Mouse (Mus musculus): ENCODE measurements around the gene Cntd1. TPM values are rescaled to one million over a fixed set of nuclear protein-coding genes. Genes with fewer than 3 reads are reported as not detected.

Gene Cntd1
- 0.05 TPM for polyA plus RNA-seq (2012; fragmentation: generic; extraction: Trizol)
- long read RNA-seq, experiment 1: 0 reads
- long read RNA-seq, experiment 2, partial matches to known transcripts: 0 of 2 reads
- long read RNA-seq, experiment 2, other reads (novel, unspliced or antisense): 0 of 2 reads

DNA sequence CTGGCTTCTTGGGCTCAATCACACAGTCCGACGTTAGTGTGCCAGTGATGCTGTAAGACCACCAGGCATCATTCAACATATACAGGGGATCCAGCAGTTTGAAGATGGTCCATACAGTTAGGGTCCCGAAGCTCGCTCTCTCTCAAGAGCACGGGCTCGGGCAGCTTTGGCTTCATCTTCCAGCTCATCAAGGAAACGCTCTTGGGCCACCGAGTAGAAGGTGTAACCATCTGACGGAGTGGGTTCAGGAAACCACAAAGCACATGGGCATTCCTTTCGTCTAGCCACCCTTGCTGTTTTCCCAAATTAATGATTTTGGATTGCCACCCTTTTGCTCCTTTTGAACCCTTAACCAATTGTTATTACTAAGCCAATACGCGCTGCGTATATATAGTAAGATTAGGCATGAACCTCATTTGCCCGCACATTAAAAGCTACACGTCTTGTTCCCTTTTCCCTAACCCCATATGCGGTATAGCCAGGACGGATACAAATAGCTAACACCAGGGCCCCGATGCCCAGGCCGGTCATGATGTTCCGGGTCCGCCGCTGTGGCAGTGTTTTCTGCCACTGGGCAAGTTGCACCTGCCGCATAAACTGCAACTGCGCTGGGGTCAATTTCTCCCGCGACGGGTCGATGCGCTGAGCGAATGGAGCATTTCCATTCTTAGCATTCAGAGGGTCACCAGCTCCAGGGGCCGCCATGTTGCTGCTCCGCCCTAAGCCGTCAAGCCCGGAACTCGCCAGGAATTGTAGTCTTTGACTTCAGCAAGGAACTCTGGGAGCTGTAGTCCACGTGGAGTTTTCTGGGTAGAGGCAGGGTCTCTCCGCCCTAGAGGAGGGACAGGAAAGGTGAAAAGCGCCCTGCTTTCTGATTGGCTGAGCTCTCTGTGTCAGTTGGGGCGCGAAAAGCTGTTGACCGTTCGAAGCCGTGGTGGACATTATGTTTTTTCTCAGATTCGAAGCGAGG is at the start of gene Cntd1, which contains the start of gene Coa3:
Gene Cntd1 (plus strand): TSS at position 790 of the 970 bp plus-strand sequence.
Gene Coa3 (minus strand): TSS at position 892 of the 970 bp plus-strand sequence.
- TF ChIP-seq CTCF (IDR thresholded peaks at IDR 0.05; ENCODE audit: control insufficient read depth, insufficient read depth, insufficient read length) (no peak), MYOD1 (IDR thresholded peaks at IDR 0.05; ENCODE audit: control insufficient read depth, insufficient read length, low read depth) (no peak), MYOG (IDR thresholded peaks at IDR 0.05; ENCODE audit: control insufficient read depth, extremely low read depth, insufficient read length) (no peak), CEBPB (IDR thresholded peaks at IDR 0.05; ENCODE audit: low read depth) (no peak), FOSL1 (IDR thresholded peaks at IDR 0.05; ENCODE audit: insufficient read depth, low read length, poor library complexity, severe bottlenecking) (no peak), USF1 (IDR thresholded peaks at IDR 0.05; ENCODE audit: low read depth) (peak; percentile 25), MAX (IDR thresholded peaks at IDR 0.05) (peak; percentile 63)
- Histone ChIP-seq H3K4me3 (ENCODE audit: insufficient read depth, poor library complexity, severe bottlenecking) (peak within 1 kb of the TSS; percentile 56), H3ac (ENCODE audit: control insufficient read depth, insufficient read length, low read depth) (peak within 1 kb of the TSS; percentile 96), H3K79me2 (ENCODE audit: control insufficient read depth, insufficient read depth) (peaks cover 10% of the 10 kb centered on the region), H3K36me3 (ENCODE audit: control insufficient read depth, insufficient read depth) (no peaks in the 10 kb centered on the region), H3K27me3 (ENCODE audit: control insufficient read depth, insufficient read depth, insufficient read length) (peaks cover 3% of the 10 kb centered on the region), H3K79me3 (ENCODE audit: low read depth) (no peaks in the 10 kb centered on the region)

DNA sequence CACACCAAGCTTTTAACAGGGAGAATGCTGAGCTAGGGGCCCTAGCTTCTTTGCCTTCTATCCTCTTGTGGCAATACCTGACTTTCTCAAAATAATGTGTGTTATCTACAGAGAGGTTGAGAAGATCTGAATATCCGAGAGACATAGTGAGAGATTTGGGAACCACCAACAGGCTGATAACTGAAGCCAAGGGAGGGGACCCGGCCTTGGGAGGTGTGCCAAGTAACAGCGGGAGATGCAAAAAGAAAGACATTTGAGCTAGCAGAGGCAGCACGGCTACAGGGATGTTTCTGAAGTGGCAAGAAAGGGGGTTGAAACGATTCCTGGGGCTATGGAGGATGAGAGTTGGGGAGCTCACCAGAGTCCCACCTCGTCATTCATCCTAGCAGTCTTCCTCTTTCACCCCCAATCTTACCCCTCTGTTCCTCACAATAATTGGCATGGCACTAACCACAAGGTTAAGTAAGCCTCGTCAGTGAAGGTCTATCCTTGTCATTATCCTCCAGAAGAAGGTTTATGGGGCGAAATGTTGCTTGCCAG is 49.4 kb upstream of the Cntd1 start:
- no peak for TF ChIP-seq CEBPB (IDR thresholded peaks at IDR 0.05; ENCODE audit: low read depth)
- TF ChIP-seq MAX (IDR thresholded peaks at IDR 0.05): no peak
- TF ChIP-seq MYOD1 (IDR thresholded peaks at IDR 0.05; ENCODE audit: control insufficient read depth, insufficient read length, low read depth): no peak
- no peak for TF ChIP-seq CTCF (IDR thresholded peaks at IDR 0.05; ENCODE audit: control insufficient read depth, insufficient read depth, insufficient read length)
- TF ChIP-seq MYOG (IDR thresholded peaks at IDR 0.05; ENCODE audit: control insufficient read depth, extremely low read depth, insufficient read length): no peak
- TF ChIP-seq USF1 (IDR thresholded peaks at IDR 0.05; ENCODE audit: low read depth): no peak
- no peak for TF ChIP-seq FOSL1 (IDR thresholded peaks at IDR 0.05; ENCODE audit: insufficient read depth, low read length, poor library complexity, severe bottlenecking)
- Histone ChIP-seq H3K36me3 (ENCODE audit: control insufficient read depth, insufficient read depth) (no peaks in the 10 kb centered on the region), H3K79me3 (ENCODE audit: low read depth) (no peaks in the 10 kb centered on the region), H3K27me3 (ENCODE audit: control insufficient read depth, insufficient read depth, insufficient read length) (no peaks in the 10 kb centered on the region), H3ac (ENCODE audit: control insufficient read depth, insufficient read length, low read depth) (no peak overlapping the region), H3K4me3 (ENCODE audit: insufficient read depth, poor library complexity, severe bottlenecking) (no peak overlapping the region), H3K79me2 (ENCODE audit: control insufficient read depth, insufficient read depth) (peaks cover 12% of the 10 kb centered on the region)

- Histone ChIP-seq H3K4me3 (ENCODE audit: insufficient read depth, poor library complexity, severe bottlenecking) (no peak overlapping the region), H3K36me3 (ENCODE audit: control insufficient read depth, insufficient read depth) (no peaks in the 10 kb centered on the region), H3K27me3 (ENCODE audit: control insufficient read depth, insufficient read depth, insufficient read length) (no peaks in the 10 kb centered on the region), H3K79me3 (ENCODE audit: low read depth) (no peaks in the 10 kb centered on the region), H3ac (ENCODE audit: control insufficient read depth, insufficient read length, low read depth) (no peak overlapping the region), H3K79me2 (ENCODE audit: control insufficient read depth, insufficient read depth) (peaks cover 9% of the 10 kb centered on the region)
- TF ChIP-seq CTCF (IDR thresholded peaks at IDR 0.05; ENCODE audit: control insufficient read depth, insufficient read depth, insufficient read length) (no peak), MYOG (IDR thresholded peaks at IDR 0.05; ENCODE audit: control insufficient read depth, extremely low read depth, insufficient read length) (no peak), CEBPB (IDR thresholded peaks at IDR 0.05; ENCODE audit: low read depth) (no peak), MYOD1 (IDR thresholded peaks at IDR 0.05; ENCODE audit: control insufficient read depth, insufficient read length, low read depth) (no peak), MAX (IDR thresholded peaks at IDR 0.05) (no peak), FOSL1 (IDR thresholded peaks at IDR 0.05; ENCODE audit: insufficient read depth, low read length, poor library complexity, severe bottlenecking) (no peak), USF1 (IDR thresholded peaks at IDR 0.05; ENCODE audit: low read depth) (no peak)
Measured at GRCm38 (mm10) chr11:101230061-101230511, 48.7 kb upstream of the Cntd1 start.

GRCm38 (mm10) chr11:101230526-101230925 is 48.3 kb upstream of the Cntd1 start:
- Histone ChIP-seq H3K79me2 (ENCODE audit: control insufficient read depth, insufficient read depth) (peaks cover 4% of the 10 kb centered on the region), H3K4me3 (ENCODE audit: insufficient read depth, poor library complexity, severe bottlenecking) (no peak overlapping the region), H3K36me3 (ENCODE audit: control insufficient read depth, insufficient read depth) (no peaks in the 10 kb centered on the region), H3ac (ENCODE audit: control insufficient read depth, insufficient read length, low read depth) (no peak overlapping the region), H3K27me3 (ENCODE audit: control insufficient read depth, insufficient read depth, insufficient read length) (no peaks in the 10 kb centered on the region), H3K79me3 (ENCODE audit: low read depth) (no peaks in the 10 kb centered on the region)
- TF ChIP-seq CTCF (IDR thresholded peaks at IDR 0.05; ENCODE audit: control insufficient read depth, insufficient read depth, insufficient read length): no peak
- TF ChIP-seq USF1 (IDR thresholded peaks at IDR 0.05; ENCODE audit: low read depth): peak; percentile 30
- TF ChIP-seq MYOG (IDR thresholded peaks at IDR 0.05; ENCODE audit: control insufficient read depth, extremely low read depth, insufficient read length): no peak
- TF ChIP-seq MYOD1 (IDR thresholded peaks at IDR 0.05; ENCODE audit: control insufficient read depth, insufficient read length, low read depth): no peak
- no peak for TF ChIP-seq MAX (IDR thresholded peaks at IDR 0.05)

- no peaks in the 10 kb centered on the region for H3K36me3 ChIP-seq (ENCODE audit: control insufficient read depth, insufficient read depth)
- no peak overlapping the region for H3ac ChIP-seq (ENCODE audit: control insufficient read depth, insufficient read length, low read depth)
- TF ChIP-seq MYOG (IDR thresholded peaks at IDR 0.05; ENCODE audit: control insufficient read depth, extremely low read depth, insufficient read length): no peak
- no peak overlapping the region for H3K4me3 ChIP-seq (ENCODE audit: insufficient read depth, poor library complexity, severe bottlenecking)
- no peaks in the 10 kb centered on the region for H3K79me2 ChIP-seq (ENCODE audit: control insufficient read depth, insufficient read depth)
- H3K27me3 ChIP-seq (ENCODE audit: control insufficient read depth, insufficient read depth, insufficient read length): no peaks in the 10 kb centered on the region
- H3K79me3 ChIP-seq (ENCODE audit: low read depth): no peaks in the 10 kb centered on the region
Measured at GRCm38 (mm10) chr11:101230991-101231871, 47.6 kb upstream of the Cntd1 start.

Measured in C2C12 (cell line).